Comparison of ENCODE assay signal across 39 mouse cellular contexts in genomic region chr17:23783352-23783751, GRCm38 (mm10). TPM values are rescaled to one million over a fixed set of nuclear protein-coding genes. Genes with fewer than 3 reads are reported as not detected.
"Had no signal": no experiment of that assay in that cellular context is flagged by ENCODE, and none has a peak within 500 bp of the region (broad histone marks: within the 10 kb centered on the region; RNA-seq: fewer than 3 reads in every experiment).

No protein-coding gene starts in this region.

- H3K36me3 ChIP-seq: heart, embryonic 10.5 days; heart, embryonic 12.5 days; heart, embryonic 13.5 days; heart, embryonic 15.5 days; hindbrain, embryonic 15.5 days; intestine, embryonic 15.5 days; kidney, embryonic 15.5 days had no signal

- ATAC-seq: hindbrain, embryonic 16.5 days; hindbrain, postnatal 0 days; inflammation-experienced regulatory T-cells, adult 6 months; intestine, embryonic 15.5 days; intestine, embryonic 16.5 days; intestine, postnatal 0 days had no signal

- H3K4me3 ChIP-seq: heart, embryonic 10.5 days; heart, embryonic 12.5 days; heart, embryonic 13.5 days; heart, embryonic 15.5 days; hindbrain, embryonic 10.5 days; hindbrain, embryonic 13.5 days; hindbrain, embryonic 15.5 days; intestine, embryonic 15.5 days; kidney, embryonic 15.5 days; layer of hippocampus, adult 2 months; left cerebral cortex, adult 2 months had no signal

- DNase-seq: heart, postnatal 10 days; heart, postnatal 14 days; heart, postnatal 36 days; heart, postnatal 4 days; kidney, adult 11 months; kidney, adult 18-20 months; kidney, adult 2 months; kidney, adult 8-10 months; kidney, adult 9 months; kidney, postnatal 10 days; kidney, postnatal 14 days; kidney, postnatal 25 days; kidney, postnatal 36 days; kidney, postnatal 4 days; layer of hippocampus, adult 9-11 months; layer of hippocampus, postnatal 36 days had no signal

- H3K27ac ChIP-seq: heart, embryonic 10.5 days; heart, embryonic 13.5 days; heart, embryonic 15.5 days; hindbrain, embryonic 10.5 days; hindbrain, embryonic 13.5 days; hindbrain, embryonic 14.5 days; hindbrain, embryonic 15.5 days; hindbrain, postnatal 0 days; intestine, embryonic 15.5 days; kidney, embryonic 15.5 days; kidney, postnatal 0 days; layer of hippocampus, adult 2 months; left cerebral cortex, adult 2 months had no signal

- H3K4me2 ChIP-seq: heart, embryonic 11.5 days; heart, embryonic 12.5 days; heart, embryonic 13.5 days; heart, embryonic 15.5 days; hindbrain, embryonic 13.5 days; hindbrain, embryonic 14.5 days; hindbrain, embryonic 15.5 days; intestine, embryonic 15.5 days; kidney, embryonic 15.5 days had no signal

- H3K9ac ChIP-seq: heart, embryonic 12.5 days; heart, embryonic 13.5 days; heart, embryonic 15.5 days; hindbrain, embryonic 13.5 days; hindbrain, embryonic 14.5 days; hindbrain, embryonic 15.5 days; intestine, embryonic 15.5 days; kidney, embryonic 15.5 days had no signal

- H3K27me3 ChIP-seq: heart, embryonic 12.5 days; heart, embryonic 13.5 days; heart, embryonic 15.5 days; hindbrain, embryonic 13.5 days; hindbrain, embryonic 15.5 days; intestine, embryonic 15.5 days; kidney, embryonic 15.5 days had no signal

- H3K9me3 ChIP-seq: heart, embryonic 10.5 days; heart, embryonic 12.5 days; heart, embryonic 13.5 days; heart, embryonic 15.5 days; hindbrain, embryonic 10.5 days; hindbrain, embryonic 13.5 days; hindbrain, embryonic 15.5 days; intestine, embryonic 15.5 days; kidney, embryonic 15.5 days had no signal

RNA-seq across cellular contexts. Expression of gene Kremen2, which starts 37.7 kb away (rescaled TPM):
- total RNA-seq: heart, postnatal 10 days; heart, postnatal 14 days; heart, postnatal 25 days; heart, postnatal 36 days; heart, postnatal 4 days; hematopoietic stem cell, adult 5-6 weeks had no signal
- polyA plus RNA-seq: heart, embryonic 14.5 days; heart, postnatal 0 days had no signal
